Mouse (Mus musculus) hindbrain, embryonic 16.5 days (tissue): ENCODE data around the gene P4ha3. TPM values are rescaled to one million over a fixed set of nuclear protein-coding genes. Genes with fewer than 3 reads are reported as not detected.

Source experiments
- ATAC-seq: fragments of 200-750 bp; cut with Nextera tagmentation; 2 replicates; pipeline ENCODE4 v1.8.0; 2017; ENCODE audit warnings: moderate TSS enrichment, moderate library complexity
- H3K27ac ChIP-seq: fragments of 300-500 bp; sonication (generic); 2 replicates; pipeline ENCODE4 v1.5.1; 2014; ENCODE audit warnings: low read depth, mild to moderate bottlenecking, control low read depth, low read length, moderate library complexity
- H3K27me3 ChIP-seq: fragments of 300-500 bp; sonication (generic); replicated peaks from 2 replicates; pipeline ENCODE4 v1.6.1; 2014; ENCODE audit warnings: low read length; ENCODE audit not compliant: control insufficient read depth, insufficient read depth
- H3K36me3 ChIP-seq: fragments of 300-500 bp; sonication (generic); 2 replicates; pipeline ENCODE4 v1.6.1; 2014; ENCODE audit warnings: mild to moderate bottlenecking, low read length, moderate library complexity, mixed read lengths; ENCODE audit not compliant: control insufficient read depth, insufficient read depth
- H3K4me1 ChIP-seq: fragments of 300-500 bp; sonication (generic); 2 replicates; pipeline ENCODE4 v1.6.1; 2014; ENCODE audit warnings: low read depth, low read length; ENCODE audit not compliant: control insufficient read depth, insufficient read depth
- H3K4me2 ChIP-seq: fragments of 300-500 bp; sonication (generic); 2 replicates; pipeline ENCODE4 v1.6.1; 2014; ENCODE audit warnings: mild to moderate bottlenecking, low read length, control low read depth, moderate library complexity
- H3K4me3 ChIP-seq: fragments of 300-500 bp; sonication (generic); 2 replicates; pipeline ENCODE4 v1.5.1; 2014; ENCODE audit warnings: mild to moderate bottlenecking, low read length, control low read depth, moderate library complexity
- H3K9ac ChIP-seq: fragments of 300-500 bp; sonication (generic); 2 replicates; pipeline ENCODE4 v1.6.1; 2014; ENCODE audit warnings: low read depth, mild to moderate bottlenecking, control low read depth, low read length, moderate library complexity
- H3K9me3 ChIP-seq: fragments of 300-500 bp; sonication (generic); 2 replicates; pipeline ENCODE4 v1.6.1; 2014; ENCODE audit warnings: mild to moderate bottlenecking, low read length, moderate library complexity; ENCODE audit not compliant: control insufficient read depth
- WGBS: fragments of 180-500 bp; shearing (Covaris S2); extraction: QIAGEN DNeasy Blood & Tissue Kit; methylation state at CpG from one replicate; pipeline ENCODE4 v1.1.7; 2014; 5-methylcytosine and 5-hydroxymethylcytosine counted together
- polyA plus RNA-seq: library from polyadenylated mRNA; unstranded; fragments of >200 nt; fragmentation: Nextera tagmentation; extraction: Ambion mirVana; gene quantifications from 2 replicates; pipeline ENCODE4 v1.2.1, GENCODE M21; 2015

The P4ha3 gene
- polyA plus RNA-seq, 1 experiment from 2014 or later = 5.5 TPM

DNA sequence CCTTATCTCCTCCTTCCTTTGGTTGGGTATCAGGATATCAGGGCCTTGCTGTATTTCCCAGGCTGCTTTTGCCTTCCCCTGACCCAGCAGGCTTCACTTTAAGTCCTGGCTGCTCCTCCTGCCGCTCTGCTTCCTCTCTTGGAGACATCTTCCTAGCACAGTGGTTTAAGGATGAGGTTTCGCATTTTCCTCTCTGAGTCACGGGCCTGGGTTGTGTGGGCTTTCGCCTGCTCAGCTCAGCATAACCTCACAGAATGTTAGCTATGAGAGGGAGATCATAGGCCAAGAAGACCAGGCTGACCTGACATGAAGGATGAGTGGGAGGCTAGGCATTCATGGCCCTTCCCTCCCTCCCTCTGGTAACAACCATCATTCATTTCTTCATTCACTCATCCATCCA is 27.4 kb downstream of the P4ha3 start:
- WGBS = 85% methylated on average over 4 of the region's 4 CpGs
- Histone ChIP-seq H3K27me3 (no peaks in the 10 kb centered on the region), H3K9me3 (no peaks in the 10 kb centered on the region), H3K9ac (no peak overlapping the region), H3K4me2 (no peak overlapping the region), H3K4me1 (peaks cover 20% of the 10 kb centered on the region), H3K36me3 (no peaks in the 10 kb centered on the region), H3K4me3 (no peak overlapping the region), H3K27ac (no peak overlapping the region)
- ATAC-seq = no peak

DNA sequence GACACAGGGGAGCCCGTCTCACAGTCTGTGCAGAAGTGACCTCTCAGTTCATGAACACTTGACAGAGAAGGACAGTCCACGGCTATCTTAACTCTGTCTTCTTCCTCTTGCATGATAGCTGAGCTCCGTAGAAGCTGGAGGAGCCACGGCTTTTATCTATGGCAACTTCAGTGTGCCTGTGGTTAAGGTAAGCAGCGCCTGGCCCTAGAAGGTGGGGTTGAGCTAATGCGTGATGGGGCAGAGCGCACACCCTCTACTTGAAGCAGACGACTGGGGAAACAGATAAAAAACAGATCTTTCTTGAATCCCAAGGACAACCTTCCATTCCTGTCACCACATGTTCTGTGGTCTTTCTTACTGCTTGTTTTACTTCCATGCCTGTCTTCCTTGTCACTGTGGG is 31.6 kb downstream of the P4ha3 start:
- Histone ChIP-seq H3K4me3 (no peak overlapping the region), H3K4me2 (no peak overlapping the region), H3K27ac (no peak overlapping the region), H3K27me3 (no peaks in the 10 kb centered on the region), H3K36me3 (no peaks in the 10 kb centered on the region; the same call in 1 of the 2 replicates), H3K4me1 (no peaks in the 10 kb centered on the region), H3K9ac (no peak overlapping the region), H3K9me3 (no peaks in the 10 kb centered on the region)
- no peak for ATAC-seq
- 94% methylated on average over 8 of the region's 8 CpGs for WGBS

- Histone ChIP-seq H3K27me3 (no peaks in the 10 kb centered on the region), H3K4me3 (no peak overlapping the region), H3K4me2 (no peak overlapping the region), H3K9ac (no peak overlapping the region), H3K4me1 (no peaks in the 10 kb centered on the region), H3K36me3 (no peaks in the 10 kb centered on the region; the same call in 1 of the 2 replicates), H3K9me3 (no peaks in the 10 kb centered on the region), H3K27ac (no peak overlapping the region)
- WGBS = 96% methylated on average over 5 of the region's 5 CpGs
- ATAC-seq = no peak
Observed at GRCm38 (mm10) chr7:100317534-100317933, 32.2 kb downstream of the P4ha3 start.

- no peak overlapping the region for H3K4me2 ChIP-seq
Observed at GRCm38 (mm10) chr7:100323721-100324120, 38.4 kb downstream of the P4ha3 start.

DNA sequence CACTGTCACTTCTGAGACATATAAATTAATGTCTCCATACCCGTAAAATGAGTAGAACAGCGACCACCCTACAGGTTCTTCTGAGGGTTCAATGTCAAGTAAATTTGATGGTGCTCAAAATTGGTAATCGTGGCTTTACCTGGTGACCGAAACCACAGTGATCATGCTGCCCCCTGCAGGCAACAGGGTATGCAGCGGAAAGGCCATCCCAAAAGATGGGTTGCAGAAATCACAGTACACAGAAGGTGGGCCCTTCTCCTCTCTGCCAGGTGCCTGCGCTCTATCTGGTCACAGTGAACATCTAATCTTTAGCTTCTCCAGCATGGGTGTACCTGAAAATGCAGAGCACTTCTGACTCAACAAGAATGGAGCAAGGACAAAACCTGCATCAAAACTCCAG is 40.2 kb downstream of the P4ha3 start:
- 72% methylated on average over 6 of the region's 6 CpGs for WGBS
- Histone ChIP-seq H3K4me3 (no peak overlapping the region), H3K4me2 (no peak overlapping the region), H3K9ac (no peak overlapping the region), H3K27me3 (no peaks in the 10 kb centered on the region), H3K36me3 (peaks cover 15% of the 10 kb centered on the region), H3K4me1 (no peaks in the 10 kb centered on the region), H3K27ac (no peak overlapping the region), H3K9me3 (no peaks in the 10 kb centered on the region)
- peak; percentile 25; the same call in 1 of the 2 replicates for ATAC-seq

More at GRCm38 (mm10) chr7:100323721-100324120, 38.4 kb downstream of the P4ha3 start:
- H3K9me3 ChIP-seq = no peaks in the 10 kb centered on the region
- H3K4me1 ChIP-seq = no peaks in the 10 kb centered on the region
- H3K27ac ChIP-seq = no peak overlapping the region
- 80% methylated on average over 3 of the region's 3 CpGs for WGBS
- no peak overlapping the region for H3K9ac ChIP-seq
- H3K27me3 ChIP-seq = no peaks in the 10 kb centered on the region
- H3K4me3 ChIP-seq = no peak overlapping the region
- peaks cover 9% of the 10 kb centered on the region for H3K36me3 ChIP-seq
- no peak for ATAC-seq

GRCm38 (mm10) chr7:100327514-100327913 is 42.2 kb downstream of the P4ha3 start:
- Histone ChIP-seq H3K36me3 (peaks cover 25% of the 10 kb centered on the region), H3K4me1 (no peaks in the 10 kb centered on the region), H3K9ac (no peak overlapping the region), H3K27me3 (no peaks in the 10 kb centered on the region), H3K4me3 (no peak overlapping the region), H3K4me2 (no peak overlapping the region), H3K9me3 (no peaks in the 10 kb centered on the region), H3K27ac (no peak overlapping the region)
- 88% methylated on average over 7 of the region's 7 CpGs for WGBS
- ATAC-seq = no peak

- H3K36me3 ChIP-seq = peaks cover 25% of the 10 kb centered on the region
- no peaks in the 10 kb centered on the region for H3K9me3 ChIP-seq
- no peak overlapping the region for H3K4me3 ChIP-seq
- H3K9ac ChIP-seq = no peak overlapping the region
- H3K27me3 ChIP-seq = no peaks in the 10 kb centered on the region
- no peak overlapping the region for H3K4me2 ChIP-seq
- no peaks in the 10 kb centered on the region for H3K4me1 ChIP-seq
- ATAC-seq = no peak
- no peak overlapping the region for H3K27ac ChIP-seq
- 96% methylated on average over 4 of the region's 4 CpGs for WGBS
Observed at GRCm38 (mm10) chr7:100328636-100329035, 43.3 kb downstream of the P4ha3 start.

- H3K9me3 ChIP-seq = no peaks in the 10 kb centered on the region
- no peak overlapping the region for H3K4me2 ChIP-seq
- no peak overlapping the region for H3K9ac ChIP-seq
- no peak overlapping the region for H3K27ac ChIP-seq
- ATAC-seq = no peak
- WGBS = 94% methylated on average over 3 of the region's 3 CpGs
- no peaks in the 10 kb centered on the region for H3K27me3 ChIP-seq
- no peaks in the 10 kb centered on the region for H3K4me1 ChIP-seq
- H3K36me3 ChIP-seq = peaks cover 35% of the 10 kb centered on the region
- no peak overlapping the region for H3K4me3 ChIP-seq
Observed at GRCm38 (mm10) chr7:100331269-100331668, 45.9 kb downstream of the P4ha3 start.

GRCm38 (mm10) chr7:100335921-100336320 is 50.6 kb downstream of the P4ha3 start:
- H3K27ac ChIP-seq = no peak overlapping the region
- H3K36me3 ChIP-seq = peaks cover 39% of the 10 kb centered on the region
- H3K4me1 ChIP-seq = no peaks in the 10 kb centered on the region
- no peak overlapping the region for H3K4me2 ChIP-seq
- 95% methylated on average over 2 of the region's 2 CpGs for WGBS
- no peaks in the 10 kb centered on the region for H3K9me3 ChIP-seq
- no peak for ATAC-seq
- H3K27me3 ChIP-seq = no peaks in the 10 kb centered on the region
- no peak overlapping the region for H3K4me3 ChIP-seq
- no peak overlapping the region for H3K9ac ChIP-seq

DNA sequence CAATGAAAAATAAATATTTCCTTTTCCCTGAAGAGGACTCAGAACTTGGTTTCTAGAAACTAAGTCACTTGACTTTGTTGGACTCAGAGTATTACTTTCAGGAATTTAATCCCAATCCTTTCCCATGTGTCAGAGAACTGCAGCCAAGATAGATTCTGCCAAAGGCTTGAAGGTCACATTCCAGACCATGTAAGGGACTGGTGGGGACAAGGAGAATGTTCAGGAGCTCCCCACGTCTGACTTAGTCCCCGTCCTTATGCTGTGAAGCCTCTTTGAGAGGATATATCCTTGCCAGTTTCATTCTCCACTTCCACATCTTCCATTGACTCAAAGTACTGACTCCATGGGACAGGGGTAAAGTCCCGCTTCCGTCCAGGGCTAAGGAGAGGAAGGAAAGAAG is 69.7 kb downstream of the P4ha3 start:
- no peaks in the 10 kb centered on the region for H3K9me3 ChIP-seq
- H3K36me3 ChIP-seq = peaks cover 3% of the 10 kb centered on the region; the same call in 1 of the 2 replicates
- no peak overlapping the region for H3K9ac ChIP-seq
- WGBS = 91% methylated on average over 4 of the region's 4 CpGs
- no peak for ATAC-seq
- no peak overlapping the region for H3K27ac ChIP-seq
- no peaks in the 10 kb centered on the region for H3K4me1 ChIP-seq
- H3K27me3 ChIP-seq = no peaks in the 10 kb centered on the region
- no peak overlapping the region for H3K4me3 ChIP-seq
- H3K4me2 ChIP-seq = no peak overlapping the region
